Mouse (Mus musculus): ENCODE data around the gene Bcl3.

Bcl3 gene

GRCm38 (mm10) chr7:19769434-19770374 is 52.9 kb downstream of the Bcl3 start:
- no peak for DNase-seq (ENCODE audit: low read depth, low spot score)

- DNase-seq (ENCODE audit: low read depth, low spot score): no peak
These were observed 53.6 kb downstream of the Bcl3 start for GRCm38 (mm10) chr7:19769001-19769400.

- DNase-seq (ENCODE audit: low read depth, low spot score): no peak
These were observed 54.3 kb downstream of the Bcl3 start for GRCm38 (mm10) chr7:19768251-19768650.

- no peak for DNase-seq (ENCODE audit: low read depth, low spot score)
These were observed 58.0 kb downstream of the Bcl3 start for GRCm38 (mm10) chr7:19764581-19764980.

GRCm38 (mm10) chr7:19763829-19764477 is 58.6 kb downstream of the Bcl3 start:
- no peak for DNase-seq (ENCODE audit: low read depth, low spot score)

- DNase-seq (ENCODE audit: low read depth, low spot score): no peak
These were observed 60.3 kb downstream of the Bcl3 start for GRCm38 (mm10) chr7:19762283-19762682.

- DNase-seq (ENCODE audit: low read depth, low spot score): no peak
These were observed 62.5 kb downstream of the Bcl3 start for GRCm38 (mm10) chr7:19760021-19760420.

- no peak for DNase-seq (ENCODE audit: low read depth, low spot score)
These were observed 63.9 kb downstream of the Bcl3 start for GRCm38 (mm10) chr7:19758623-19759022.
